Mouse (Mus musculus): ENCODE results near the gene Hhatl. TPM values are rescaled to one million over a fixed set of nuclear protein-coding genes. Genes with fewer than 3 reads are reported as not detected.

Hhatl gene
- polyA plus RNA-seq, 1 experiment from 2014 or later, result not detected

- Histone ChIP-seq H3K9ac (ENCODE audit: low read depth, low read length) (peak overlapping the region; percentile 81), H3K27me3 (ENCODE audit: control insufficient read depth, insufficient read depth, low read length) (no peaks in the 10 kb centered on the region), H3K9me3 (ENCODE audit: control insufficient read depth, low read length) (no peaks in the 10 kb centered on the region), H3K36me3 (ENCODE audit: control insufficient read depth, insufficient read depth, low read length) (peaks cover 7% of the 10 kb centered on the region; the same call in 1 of the 2 replicates), H3K27ac (ENCODE audit: low read depth, low read length) (peak overlapping the region; percentile 24; the same call in 1 of the 2 replicates), H3K4me1 (replicated peaks; ENCODE audit: control insufficient read depth, insufficient read depth, low read length) (peaks cover 16% of the 10 kb centered on the region), H3K4me3 (ENCODE audit: low read depth, low read length) (peak overlapping the region; percentile 78), H3K4me2 (replicated peaks; ENCODE audit: low read depth, low read length) (peak overlapping the region; percentile 94)
- ATAC-seq (ENCODE audit: low FRiP score) (no peak), DNase-seq (ENCODE audit: low spot score) (peak; percentile 44)
- WGBS, result 43% methylated on average over 10 of the region's 10 CpGs
Observed at GRCm38 (mm10) chr9:121757835-121758814, 34.2 kb downstream of the Hhatl start.

GRCm38 (mm10) chr9:121757432-121757831 lies 34.9 kb downstream of the Hhatl start:
- ATAC-seq (ENCODE audit: low FRiP score) (no peak), DNase-seq (ENCODE audit: low spot score) (peak; percentile 22)
- Histone ChIP-seq H3K27ac (ENCODE audit: low read depth, low read length) (0 out of 2 replicates have a peak overlapping the region, but pooled peaks have one; percentile 24), H3K4me3 (ENCODE audit: low read depth, low read length) (no peak overlapping the region), H3K9ac (ENCODE audit: low read depth, low read length) (no peak overlapping the region), H3K36me3 (ENCODE audit: control insufficient read depth, insufficient read depth, low read length) (peaks cover 2% of the 10 kb centered on the region; the same call in 1 of the 2 replicates), H3K27me3 (ENCODE audit: control insufficient read depth, insufficient read depth, low read length) (no peaks in the 10 kb centered on the region), H3K4me1 (replicated peaks; ENCODE audit: control insufficient read depth, insufficient read depth, low read length) (peaks cover 16% of the 10 kb centered on the region), H3K4me2 (replicated peaks; ENCODE audit: low read depth, low read length) (no peak overlapping the region), H3K9me3 (ENCODE audit: control insufficient read depth, low read length) (no peaks in the 10 kb centered on the region)
- 68% methylated on average over 3 of the region's 3 CpGs for WGBS

GRCm38 (mm10) chr9:121756785-121757184 lies 35.5 kb downstream of the Hhatl start:
- no peak for ATAC-seq (ENCODE audit: low FRiP score)

GRCm38 (mm10) chr9:121754624-121755023 lies 37.7 kb downstream of the Hhatl start:
- 97% methylated on average over 3 of the region's 3 CpGs for WGBS
- peaks cover 6% of the 10 kb centered on the region; the same call in 1 of the 2 replicates for H3K4me1 ChIP-seq (replicated peaks; ENCODE audit: control insufficient read depth, insufficient read depth, low read length)
- H3K9me3 ChIP-seq (ENCODE audit: control insufficient read depth, low read length), result no peaks in the 10 kb centered on the region
- no peak overlapping the region for H3K4me3 ChIP-seq (ENCODE audit: low read depth, low read length)
- ATAC-seq (ENCODE audit: low FRiP score) (no peak), DNase-seq (ENCODE audit: low spot score) (no peak)
- H3K4me2 ChIP-seq (replicated peaks; ENCODE audit: low read depth, low read length), result no peak overlapping the region
- H3K9ac ChIP-seq (ENCODE audit: low read depth, low read length), result no peak overlapping the region
- H3K27me3 ChIP-seq (ENCODE audit: control insufficient read depth, insufficient read depth, low read length), result no peaks in the 10 kb centered on the region
- H3K27ac ChIP-seq (ENCODE audit: low read depth, low read length), result no peak overlapping the region
- peaks cover 21% of the 10 kb centered on the region for H3K36me3 ChIP-seq (ENCODE audit: control insufficient read depth, insufficient read depth, low read length)

More at GRCm38 (mm10) chr9:121756785-121757184, 35.5 kb downstream of the Hhatl start:
- 88% methylated on average over 3 of the region's 3 CpGs for WGBS
- H3K9me3 ChIP-seq (ENCODE audit: control insufficient read depth, low read length), result no peaks in the 10 kb centered on the region
- DNase-seq (ENCODE audit: low spot score), result no peak
- no peak overlapping the region for H3K27ac ChIP-seq (ENCODE audit: low read depth, low read length)
- 0 out of 2 replicates have a peak, but pooled peaks cover 7% of the 10 kb centered on the region for H3K36me3 ChIP-seq (ENCODE audit: control insufficient read depth, insufficient read depth, low read length)
- no peak overlapping the region for H3K4me3 ChIP-seq (ENCODE audit: low read depth, low read length)
- peaks cover 16% of the 10 kb centered on the region for H3K4me1 ChIP-seq (replicated peaks; ENCODE audit: control insufficient read depth, insufficient read depth, low read length)
- H3K4me2 ChIP-seq (replicated peaks; ENCODE audit: low read depth, low read length), result no peak overlapping the region
- H3K9ac ChIP-seq (ENCODE audit: low read depth, low read length), result no peak overlapping the region
- no peaks in the 10 kb centered on the region for H3K27me3 ChIP-seq (ENCODE audit: control insufficient read depth, insufficient read depth, low read length)

GRCm38 (mm10) chr9:121752774-121753173 lies 39.5 kb downstream of the Hhatl start:
- Histone ChIP-seq H3K4me2 (replicated peaks; ENCODE audit: low read depth, low read length) (no peak overlapping the region), H3K4me3 (ENCODE audit: low read depth, low read length) (no peak overlapping the region), H3K27ac (ENCODE audit: low read depth, low read length) (no peak overlapping the region), H3K9ac (ENCODE audit: low read depth, low read length) (no peak overlapping the region), H3K4me1 (replicated peaks; ENCODE audit: control insufficient read depth, insufficient read depth, low read length) (no peaks in the 10 kb centered on the region), H3K9me3 (ENCODE audit: control insufficient read depth, low read length) (no peaks in the 10 kb centered on the region), H3K27me3 (ENCODE audit: control insufficient read depth, insufficient read depth, low read length) (no peaks in the 10 kb centered on the region), H3K36me3 (ENCODE audit: control insufficient read depth, insufficient read depth, low read length) (peaks cover 26% of the 10 kb centered on the region)
- DNase-seq (ENCODE audit: low spot score) (no peak), ATAC-seq (ENCODE audit: low FRiP score) (no peak)
- WGBS, result 95% methylated on average over 9 of the region's 9 CpGs

GRCm38 (mm10) chr9:121744051-121744450 lies 48.3 kb downstream of the Hhatl start:
- Histone ChIP-seq H3K4me3 (ENCODE audit: low read depth, low read length) (no peak overlapping the region), H3K27ac (ENCODE audit: low read depth, low read length) (no peak overlapping the region), H3K9ac (ENCODE audit: low read depth, low read length) (no peak overlapping the region), H3K36me3 (ENCODE audit: control insufficient read depth, insufficient read depth, low read length) (peaks cover 18% of the 10 kb centered on the region), H3K4me2 (replicated peaks; ENCODE audit: low read depth, low read length) (no peak overlapping the region), H3K9me3 (ENCODE audit: control insufficient read depth, low read length) (no peaks in the 10 kb centered on the region), H3K27me3 (ENCODE audit: control insufficient read depth, insufficient read depth, low read length) (no peaks in the 10 kb centered on the region), H3K4me1 (replicated peaks; ENCODE audit: control insufficient read depth, insufficient read depth, low read length) (no peaks in the 10 kb centered on the region)
- 91% methylated on average over 8 of the region's 8 CpGs for WGBS
- DNase-seq (ENCODE audit: low spot score) (no peak), ATAC-seq (ENCODE audit: low FRiP score) (no peak)

GRCm38 (mm10) chr9:121741168-121741567 lies 51.1 kb downstream of the Hhatl start:
- no peak overlapping the region for H3K27ac ChIP-seq (ENCODE audit: low read depth, low read length)
- no peaks in the 10 kb centered on the region for H3K4me1 ChIP-seq (replicated peaks; ENCODE audit: control insufficient read depth, insufficient read depth, low read length)
- no peak overlapping the region for H3K4me2 ChIP-seq (replicated peaks; ENCODE audit: low read depth, low read length)
- DNase-seq (ENCODE audit: low spot score) (no peak), ATAC-seq (ENCODE audit: low FRiP score) (no peak)
- WGBS, result 95% methylated on average over 3 of the region's 3 CpGs
- no peaks in the 10 kb centered on the region for H3K9me3 ChIP-seq (ENCODE audit: control insufficient read depth, low read length)
- H3K36me3 ChIP-seq (ENCODE audit: control insufficient read depth, insufficient read depth, low read length), result peaks cover 4% of the 10 kb centered on the region; the same call in 1 of the 2 replicates
- no peak overlapping the region for H3K9ac ChIP-seq (ENCODE audit: low read depth, low read length)
- H3K27me3 ChIP-seq (ENCODE audit: control insufficient read depth, insufficient read depth, low read length), result no peaks in the 10 kb centered on the region
- H3K4me3 ChIP-seq (ENCODE audit: low read depth, low read length), result no peak overlapping the region

GRCm38 (mm10) chr9:121740490-121740889 lies 51.8 kb downstream of the Hhatl start:
- no peak overlapping the region for H3K9ac ChIP-seq (ENCODE audit: low read depth, low read length)
- H3K4me3 ChIP-seq (ENCODE audit: low read depth, low read length), result no peak overlapping the region
- no peaks in the 10 kb centered on the region for H3K9me3 ChIP-seq (ENCODE audit: control insufficient read depth, low read length)
- H3K36me3 ChIP-seq (ENCODE audit: control insufficient read depth, insufficient read depth, low read length), result peaks cover 4% of the 10 kb centered on the region; the same call in 1 of the 2 replicates
- H3K4me2 ChIP-seq (replicated peaks; ENCODE audit: low read depth, low read length), result no peak overlapping the region
- no peaks in the 10 kb centered on the region for H3K27me3 ChIP-seq (ENCODE audit: control insufficient read depth, insufficient read depth, low read length)
- 86% methylated on average over 6 of the region's 6 CpGs for WGBS
- ATAC-seq (ENCODE audit: low FRiP score), result no peak
- no peak for DNase-seq (ENCODE audit: low spot score)
- no peaks in the 10 kb centered on the region for H3K4me1 ChIP-seq (replicated peaks; ENCODE audit: control insufficient read depth, insufficient read depth, low read length)
- no peak overlapping the region for H3K27ac ChIP-seq (ENCODE audit: low read depth, low read length)

All from hindbrain, embryonic 11.5 days (tissue).